Mouse (Mus musculus): ENCODE results near the gene Gpc6.

Gene Gpc6

GRCm38 (mm10) chr14:116924876-116925601, at the start of gene Gpc6:
TSS of gene Gpc6 (plus strand) at chr14:116925315.
- DNase-seq (ENCODE audit: low read depth) = no peak

- no peak for DNase-seq (ENCODE audit: low read depth)
These were observed 42.6 kb upstream of the Gpc6 start for GRCm38 (mm10) chr14:116882480-116883044.

- no peak for DNase-seq (ENCODE audit: low read depth)
These were observed 30.8 kb upstream of the Gpc6 start for GRCm38 (mm10) chr14:116894316-116894715.

DNA sequence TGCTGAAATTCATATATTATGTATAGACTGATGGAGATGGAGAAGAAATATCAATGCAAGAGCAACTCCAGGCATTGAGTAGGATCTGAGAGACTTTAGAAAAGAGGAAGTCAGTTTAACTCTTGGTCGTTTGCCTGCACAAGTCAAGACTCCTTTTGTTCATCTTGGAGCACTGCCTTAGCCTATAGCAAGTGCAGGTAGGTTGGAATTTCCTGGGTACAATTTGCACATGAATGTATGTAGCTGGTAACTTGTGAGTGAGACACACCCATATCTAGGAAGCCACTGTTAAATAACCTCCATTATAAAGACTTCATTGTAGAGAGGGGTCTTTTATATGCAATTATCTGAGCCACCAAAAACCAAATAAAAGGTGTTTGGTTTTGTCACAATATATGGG, 27.1 kb upstream of the Gpc6 start:
- DNase-seq (ENCODE audit: low read depth) = no peak

DNA sequence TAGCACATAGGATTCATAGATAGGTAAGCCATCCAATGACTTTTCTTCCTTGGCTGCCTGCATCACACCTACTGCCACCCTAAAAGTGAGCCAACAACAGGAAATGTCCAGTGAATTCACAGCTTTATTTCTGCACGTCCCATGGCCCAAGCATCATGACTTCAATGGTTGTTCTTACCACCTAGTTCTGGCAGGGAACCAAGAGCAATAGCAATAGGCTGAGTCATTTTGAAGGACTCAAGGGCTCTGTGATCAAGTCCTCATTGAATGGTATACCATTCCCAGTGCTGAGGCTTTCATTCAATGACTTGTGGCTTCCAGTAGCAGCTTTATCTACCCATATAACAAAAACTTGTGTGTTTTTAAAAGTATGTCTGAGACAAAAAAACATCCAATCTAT, 13.3 kb upstream of the Gpc6 start:
- no peak for DNase-seq (ENCODE audit: low read depth)

DNA sequence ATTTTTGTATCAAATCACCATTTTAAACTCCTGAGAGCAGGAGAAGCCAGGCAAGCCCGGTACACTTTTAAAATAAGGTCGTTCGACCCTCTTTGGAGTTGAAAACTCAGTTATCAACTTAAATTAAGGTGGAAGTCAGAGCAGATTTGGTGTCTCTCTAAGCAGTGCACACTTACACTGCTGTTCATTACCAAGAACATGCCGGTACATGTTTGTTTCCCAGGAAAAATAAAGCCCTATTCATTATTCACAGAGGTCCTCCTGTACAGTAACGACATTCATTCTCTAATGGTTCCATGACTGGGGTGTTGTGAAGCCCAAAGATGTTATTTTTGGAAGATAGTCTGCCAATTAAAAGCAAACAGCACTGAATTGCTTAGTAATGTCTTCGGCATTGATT, 8.2 kb upstream of the Gpc6 start:
- DNase-seq (ENCODE audit: low read depth) = no peak

- no peak for DNase-seq (ENCODE audit: low read depth)
These were observed 849 bp upstream of the Gpc6 start for GRCm38 (mm10) chr14:116924266-116924665.

DNA sequence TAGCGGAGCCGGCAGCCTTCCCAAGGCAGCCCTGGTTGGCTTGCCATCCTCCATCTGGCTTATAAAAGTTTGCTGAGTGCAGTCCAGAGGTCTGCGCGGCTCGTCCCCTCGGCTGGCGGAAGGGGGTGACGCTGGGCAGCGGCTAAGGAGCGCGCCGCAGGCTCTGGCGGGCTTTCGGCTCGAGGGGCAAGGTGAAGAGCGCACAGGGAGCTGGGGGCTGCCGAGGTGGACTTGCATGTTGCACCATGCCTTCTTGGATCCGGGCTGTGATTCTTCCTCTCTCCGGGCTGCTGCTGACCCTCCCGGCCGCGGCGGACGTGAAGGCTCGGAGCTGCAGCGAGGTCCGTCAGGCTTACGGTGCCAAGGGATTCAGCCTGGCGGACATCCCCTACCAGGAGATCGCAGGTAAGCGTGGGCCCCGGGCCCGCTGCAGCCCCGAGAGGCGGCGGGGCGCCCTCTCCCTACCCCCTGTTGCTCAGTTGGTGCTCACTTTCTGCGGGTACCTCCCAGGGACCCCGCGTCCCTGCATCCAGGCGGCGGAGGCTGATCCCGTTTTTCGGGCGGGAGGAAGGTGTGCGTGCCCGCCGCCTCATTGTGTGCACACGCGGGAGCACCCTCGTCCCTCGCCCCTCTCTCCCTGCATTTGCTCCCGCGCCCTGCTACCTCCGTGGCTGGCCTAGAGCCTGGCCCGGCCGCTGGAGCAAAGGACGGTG, 732 bp downstream of the Gpc6 start:
- no peak for DNase-seq (ENCODE audit: low read depth)

GRCm38 (mm10) chr14:116926404-116927171, 1.5 kb downstream of the Gpc6 start:
- no peak for DNase-seq (ENCODE audit: low read depth)

- no peak for DNase-seq (ENCODE audit: low read depth)
These were observed 2.5 kb downstream of the Gpc6 start for GRCm38 (mm10) chr14:116927341-116928315.

- no peak for DNase-seq (ENCODE audit: low read depth)
These were observed 3.3 kb downstream of the Gpc6 start for GRCm38 (mm10) chr14:116928395-116928794.

DNA sequence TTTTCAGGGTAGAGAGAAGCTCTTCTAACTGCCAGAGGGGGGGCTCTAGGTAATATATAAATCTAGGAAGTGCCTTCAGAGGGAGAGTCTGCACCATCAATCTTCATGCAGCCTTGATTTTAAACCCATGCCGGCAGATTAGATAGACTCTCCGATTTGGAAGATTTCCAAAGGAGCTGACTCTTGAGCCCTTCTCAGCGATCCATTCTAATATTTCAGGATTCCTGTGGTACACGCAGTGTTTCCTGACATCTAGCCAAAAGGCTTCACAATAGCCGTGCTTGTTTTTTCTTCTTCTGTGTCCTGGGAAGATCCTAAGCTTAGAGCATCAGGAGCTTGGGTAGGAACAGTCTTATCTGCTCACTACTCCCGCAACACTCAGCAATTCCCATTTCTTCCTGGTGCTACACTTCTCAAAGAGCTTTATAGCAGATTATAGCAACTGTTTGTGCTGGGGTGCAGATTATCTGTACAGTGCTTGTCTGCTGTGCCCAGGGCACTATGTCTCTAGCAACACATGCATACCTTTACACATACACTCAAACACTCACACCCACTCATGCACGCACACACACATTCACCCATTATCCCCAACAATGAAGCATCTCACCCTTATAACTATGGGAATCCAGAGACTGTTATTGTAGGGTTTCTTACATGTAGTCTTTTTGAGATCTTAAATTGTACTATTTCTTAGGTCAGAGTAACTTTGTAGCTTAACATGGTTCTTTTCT, 3.8 kb downstream of the Gpc6 start:
- no peak for DNase-seq (ENCODE audit: low read depth)

DNA sequence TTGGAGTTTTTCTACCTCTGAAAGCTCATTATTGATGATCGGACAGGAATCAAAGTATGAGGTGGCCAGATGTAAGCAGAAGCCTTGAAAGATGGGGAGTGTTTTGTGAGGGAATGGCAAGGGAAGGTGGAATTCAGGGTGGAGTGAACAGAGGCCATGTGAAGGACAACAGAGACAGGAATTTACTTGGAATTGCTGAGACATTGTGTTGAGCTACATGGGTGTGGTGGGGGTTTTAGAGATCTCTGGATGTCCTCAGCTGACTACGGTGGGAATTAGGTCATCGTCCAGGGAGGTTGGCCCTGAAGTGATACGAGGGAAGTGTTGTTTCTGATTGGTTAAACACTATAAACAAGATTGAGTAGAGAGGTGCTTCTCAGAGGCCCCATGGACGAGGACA, 8.7 kb downstream of the Gpc6 start:
- no peak for DNase-seq (ENCODE audit: low read depth)

GRCm38 (mm10) chr14:116937910-116938560, 12.9 kb downstream of the Gpc6 start:
- no peak for DNase-seq (ENCODE audit: low read depth)

GRCm38 (mm10) chr14:116938735-116939134, 13.6 kb downstream of the Gpc6 start:
- no peak for DNase-seq (ENCODE audit: low read depth)

DNA sequence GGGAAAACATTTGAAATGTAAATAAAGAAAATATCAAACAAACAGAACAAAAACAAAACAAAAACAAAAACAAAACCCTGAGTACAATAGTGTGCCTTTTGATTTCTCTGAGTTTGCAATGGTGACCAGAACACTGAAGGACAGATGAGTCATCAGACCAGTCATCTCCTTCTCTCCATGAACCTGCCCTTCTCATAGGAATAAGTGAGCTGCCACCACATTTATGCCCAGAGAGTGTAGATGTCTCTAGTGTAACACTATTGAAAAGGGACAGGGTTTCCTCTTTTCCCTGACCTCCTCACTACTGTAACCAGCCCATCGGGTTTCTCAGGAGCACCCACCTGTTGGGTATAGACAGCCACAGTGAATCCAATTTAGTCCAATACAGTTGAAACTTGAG, 14.4 kb downstream of the Gpc6 start:
- DNase-seq (ENCODE audit: low read depth) = no peak

- DNase-seq (ENCODE audit: low read depth) = no peak
These were observed 16.7 kb downstream of the Gpc6 start for GRCm38 (mm10) chr14:116941772-116942171.

GRCm38 (mm10) chr14:116943751-116944150, 18.6 kb downstream of the Gpc6 start:
- DNase-seq (ENCODE audit: low read depth) = no peak

GRCm38 (mm10) chr14:116945975-116946374, 20.9 kb downstream of the Gpc6 start:
- DNase-seq (ENCODE audit: low read depth) = no peak

GRCm38 (mm10) chr14:116947461-116947860, 22.3 kb downstream of the Gpc6 start:
- no peak for DNase-seq (ENCODE audit: low read depth)

All from fibroblast of lung, adult 2 months (primary cell).